Mouse (Mus musculus) midbrain, embryonic 13.5 days (tissue): ENCODE results near the gene Rgs12. TPM values are rescaled to one million over a fixed set of nuclear protein-coding genes. Genes with fewer than 3 reads are reported as not detected.
A peak's percentile ranks its signal among the peaks of the same experiment; 100 is the strongest.

Source experiments
- ATAC-seq: fragments of 200-750 bp; cut with Nextera tagmentation; 2 replicates; pipeline ENCODE4 v1.8.0; 2017; ENCODE audit warnings: mild to moderate bottlenecking, moderate TSS enrichment, moderate library complexity
- H3K27ac ChIP-seq: fragments of 300-500 bp; sonication (generic); 2 replicates; pipeline ENCODE4 v1.5.1; 2015; ENCODE audit warnings: inconsistent platforms, mild to moderate bottlenecking, moderate library complexity
- H3K27me3 ChIP-seq: fragments of 300-500 bp; sonication (generic); 2 replicates; pipeline ENCODE4 v1.6.1; 2015; ENCODE audit warnings: mild to moderate bottlenecking, inconsistent platforms
- H3K36me3 ChIP-seq: fragments of 300-500 bp; sonication (generic); 2 replicates; pipeline ENCODE4 v1.6.1; 2015; ENCODE audit warnings: mild to moderate bottlenecking, inconsistent platforms
- H3K4me1 ChIP-seq: fragments of 300-500 bp; sonication (generic); replicated peaks from 2 replicates; pipeline ENCODE4 v1.6.1; 2015; ENCODE audit warnings: inconsistent platforms
- H3K4me2 ChIP-seq: fragments of 300-500 bp; sonication (generic); replicated peaks from 2 replicates; pipeline ENCODE4 v1.6.1; 2015; ENCODE audit warnings: moderate library complexity, mild to moderate bottlenecking, inconsistent platforms
- H3K4me3 ChIP-seq: fragments of 300-500 bp; sonication (generic); replicated peaks from 2 replicates; pipeline ENCODE4 v1.5.1; 2015; ENCODE audit warnings: mild to moderate bottlenecking, inconsistent platforms
- H3K9ac ChIP-seq: fragments of 300-500 bp; sonication (generic); replicated peaks from 2 replicates; pipeline ENCODE4 v1.6.1; 2015; ENCODE audit warnings: mild to moderate bottlenecking, inconsistent platforms
- H3K9me3 ChIP-seq: fragments of 300-500 bp; sonication (generic); 2 replicates; pipeline ENCODE4 v1.6.1; 2016; ENCODE audit warnings: mild to moderate bottlenecking, inconsistent platforms
- WGBS: fragments of 180-500 bp; shearing (Covaris S2); methylation state at CpG from one replicate; pipeline ENCODE4 v1.1.7; 2015; 5-methylcytosine and 5-hydroxymethylcytosine counted together
- polyA plus RNA-seq: library from polyadenylated mRNA; unstranded; fragments of >200 nt; fragmentation: Nextera tagmentation; extraction: Ambion mirVana; gene quantifications from 2 replicates; pipeline ENCODE4 v1.2.1, GENCODE M21; 2015

The Rgs12 gene
- polyA plus RNA-seq, 1 experiment from 2014 or later: 72.3 TPM

DNA sequence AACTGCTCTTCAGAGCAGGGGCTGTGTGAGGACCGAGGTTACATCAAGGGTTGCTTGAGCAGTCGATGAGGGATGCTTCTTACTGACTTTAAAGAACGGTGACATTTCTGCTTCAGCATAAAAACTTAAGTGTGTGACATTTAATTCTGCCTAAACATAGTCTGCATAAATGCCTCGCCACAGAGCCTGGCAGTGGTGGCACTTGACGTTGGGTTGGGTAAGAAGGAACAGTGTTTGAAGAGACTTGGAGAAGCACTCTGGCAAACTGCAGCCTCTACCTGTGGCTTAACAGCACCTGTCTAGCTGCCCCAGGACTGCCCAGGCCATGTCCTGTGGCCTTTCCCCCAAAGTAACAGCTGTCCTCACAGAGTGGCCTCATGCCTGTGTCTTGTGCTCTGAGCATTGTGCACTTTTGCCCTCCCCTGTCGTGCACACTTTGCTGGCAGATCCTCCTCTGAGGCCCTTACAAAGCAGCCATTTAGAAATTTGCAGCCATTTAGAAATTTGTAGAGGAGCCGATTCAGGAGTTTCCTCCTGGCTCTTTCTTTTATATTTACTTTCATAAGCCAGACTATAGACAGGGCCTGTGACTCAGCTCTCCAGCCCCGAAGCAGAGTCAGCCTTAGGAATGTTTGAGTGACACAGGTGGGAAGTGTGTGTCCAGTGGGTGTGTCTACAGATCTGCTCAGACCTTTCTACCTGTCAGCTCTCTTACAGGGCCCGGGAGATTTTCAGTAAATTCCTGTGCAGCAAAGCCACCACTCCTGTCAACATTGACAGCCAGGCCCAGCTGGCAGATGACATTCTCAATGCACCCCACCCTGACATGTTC, 71.4 kb downstream of the Rgs12 start:
- Histone ChIP-seq H3K27ac (no peak overlapping the region), H3K36me3 (peaks cover 47% of the 10 kb centered on the region)

GRCm38 (mm10) chr5:35024975-35025374, 75.7 kb downstream of the Rgs12 start:
- no peaks in the 10 kb centered on the region for H3K27me3 ChIP-seq
- H3K9ac ChIP-seq: no peak overlapping the region
- H3K4me2 ChIP-seq: no peak overlapping the region
- no peak overlapping the region for H3K4me3 ChIP-seq
- peak; percentile 55; the same call in 1 of the 2 replicates for ATAC-seq
- H3K27ac ChIP-seq: no peak overlapping the region
- no peaks in the 10 kb centered on the region for H3K9me3 ChIP-seq
- 0 out of 2 replicates have a peak, but pooled peaks cover 2% of the 10 kb centered on the region for H3K4me1 ChIP-seq
- WGBS: 28% methylated on average over 2 of the region's 2 CpGs
- H3K36me3 ChIP-seq: peaks cover 84% of the 10 kb centered on the region

More for the DNA sequence above, 71.4 kb downstream of the Rgs12 start:
- H3K4me2 ChIP-seq: no peak overlapping the region
- no peaks in the 10 kb centered on the region for H3K9me3 ChIP-seq
- H3K4me3 ChIP-seq: no peak overlapping the region
- H3K4me1 ChIP-seq: 0 out of 2 replicates have a peak, but pooled peaks cover 17% of the 10 kb centered on the region
- H3K9ac ChIP-seq: no peak overlapping the region
- no peak for ATAC-seq
- 93% methylated on average over 9 of the region's 9 CpGs for WGBS
- H3K27me3 ChIP-seq: no peaks in the 10 kb centered on the region

GRCm38 (mm10) chr5:35029303-35029702, 80.1 kb downstream of the Rgs12 start:
- 100% methylated on average over 1 of the region's 1 CpGs for WGBS
- Histone ChIP-seq H3K9me3 (no peaks in the 10 kb centered on the region), H3K36me3 (peaks cover 92% of the 10 kb centered on the region), H3K27me3 (no peaks in the 10 kb centered on the region), H3K4me3 (no peak overlapping the region), H3K9ac (no peak overlapping the region), H3K4me1 (no peaks in the 10 kb centered on the region), H3K4me2 (no peak overlapping the region), H3K27ac (no peak overlapping the region)
- no peak for ATAC-seq

- H3K9me3 ChIP-seq: no peaks in the 10 kb centered on the region
- H3K36me3 ChIP-seq: peaks cover 92% of the 10 kb centered on the region
- H3K4me1 ChIP-seq: no peaks in the 10 kb centered on the region
- H3K4me2 ChIP-seq: no peak overlapping the region
- no peak for ATAC-seq
- WGBS: 86% methylated on average over 5 of the region's 5 CpGs
- no peak overlapping the region for H3K4me3 ChIP-seq
- no peak overlapping the region for H3K27ac ChIP-seq
- H3K27me3 ChIP-seq: no peaks in the 10 kb centered on the region
- no peak overlapping the region for H3K9ac ChIP-seq
Observed at GRCm38 (mm10) chr5:35029755-35030154, 80.5 kb downstream of the Rgs12 start.

DNA sequence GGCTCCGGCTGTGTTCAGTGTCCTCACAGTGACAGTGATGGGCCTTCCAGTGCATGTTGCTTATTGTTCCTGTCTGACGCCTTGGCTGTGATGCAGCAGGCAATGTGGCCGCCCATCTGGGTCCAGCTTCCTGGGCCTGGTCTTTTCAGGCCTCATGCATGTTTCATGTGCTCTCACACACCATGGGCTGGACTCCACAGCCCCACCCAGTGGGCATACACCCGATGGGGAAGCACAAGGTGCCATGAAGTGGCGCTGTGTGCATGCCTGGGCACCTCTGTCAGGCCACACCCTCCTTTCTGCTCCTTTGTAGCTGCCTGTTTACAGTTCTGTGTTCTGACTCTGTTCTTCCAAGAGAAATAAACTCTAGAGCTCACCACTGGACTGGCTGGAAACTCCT, 83.8 kb downstream of the Rgs12 start:
- Histone ChIP-seq H3K36me3 (peaks cover 75% of the 10 kb centered on the region), H3K9ac (peak overlapping the region; percentile 28; the same call in 1 of the 2 replicates), H3K9me3 (no peaks in the 10 kb centered on the region), H3K27ac (peak overlapping the region; percentile 14; the same call in 1 of the 2 replicates), H3K4me3 (no peak overlapping the region), H3K4me1 (no peaks in the 10 kb centered on the region), H3K4me2 (no peak overlapping the region), H3K27me3 (no peaks in the 10 kb centered on the region)
- ATAC-seq: peak; percentile 35; the same call in 1 of the 2 replicates
- WGBS: 71% methylated on average over 5 of the region's 5 CpGs

DNA sequence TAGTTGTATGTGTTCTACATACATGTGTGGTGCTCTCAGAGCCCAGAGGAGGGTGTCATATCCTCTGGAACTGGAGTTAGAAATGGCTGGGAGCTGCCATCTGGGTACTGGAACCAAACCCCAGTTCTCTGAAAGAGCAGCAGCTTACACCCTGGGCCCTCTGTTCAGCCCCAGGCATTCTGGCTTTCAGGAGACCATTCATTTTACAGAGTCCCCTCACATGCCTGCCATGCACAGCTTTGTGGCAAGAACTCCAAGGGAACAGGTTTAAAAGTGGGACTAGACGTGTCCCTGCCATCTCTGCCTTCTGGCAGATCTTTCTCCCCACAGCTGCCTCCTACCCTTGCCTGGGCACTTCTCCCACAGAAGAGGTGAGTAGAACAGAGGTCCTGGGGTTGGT, 84.4 kb downstream of the Rgs12 start:
- 89% methylated on average over 1 of the region's 1 CpGs for WGBS
- Histone ChIP-seq H3K4me1 (no peaks in the 10 kb centered on the region), H3K9me3 (no peaks in the 10 kb centered on the region), H3K9ac (no peak overlapping the region), H3K4me2 (no peak overlapping the region), H3K4me3 (no peak overlapping the region), H3K27ac (no peak overlapping the region), H3K27me3 (no peaks in the 10 kb centered on the region), H3K36me3 (peaks cover 70% of the 10 kb centered on the region)
- no peak for ATAC-seq

GRCm38 (mm10) chr5:35035141-35035540, 85.9 kb downstream of the Rgs12 start:
- H3K27me3 ChIP-seq: no peaks in the 10 kb centered on the region
- no peak overlapping the region for H3K4me2 ChIP-seq
- no peak for ATAC-seq
- 92% methylated on average over 5 of the region's 5 CpGs for WGBS
- no peaks in the 10 kb centered on the region for H3K4me1 ChIP-seq
- no peak overlapping the region for H3K4me3 ChIP-seq
- no peaks in the 10 kb centered on the region for H3K9me3 ChIP-seq
- H3K27ac ChIP-seq: no peak overlapping the region
- H3K36me3 ChIP-seq: peaks cover 55% of the 10 kb centered on the region
- H3K9ac ChIP-seq: no peak overlapping the region

GRCm38 (mm10) chr5:35035795-35036194, 86.5 kb downstream of the Rgs12 start:
- no peaks in the 10 kb centered on the region for H3K27me3 ChIP-seq
- H3K27ac ChIP-seq: no peak overlapping the region
- 79% methylated on average over 4 of the region's 4 CpGs for WGBS
- no peak overlapping the region for H3K4me2 ChIP-seq
- no peaks in the 10 kb centered on the region for H3K9me3 ChIP-seq
- H3K36me3 ChIP-seq: peaks cover 49% of the 10 kb centered on the region
- ATAC-seq: no peak
- no peak overlapping the region for H3K4me3 ChIP-seq
- H3K4me1 ChIP-seq: no peaks in the 10 kb centered on the region
- no peak overlapping the region for H3K9ac ChIP-seq

DNA sequence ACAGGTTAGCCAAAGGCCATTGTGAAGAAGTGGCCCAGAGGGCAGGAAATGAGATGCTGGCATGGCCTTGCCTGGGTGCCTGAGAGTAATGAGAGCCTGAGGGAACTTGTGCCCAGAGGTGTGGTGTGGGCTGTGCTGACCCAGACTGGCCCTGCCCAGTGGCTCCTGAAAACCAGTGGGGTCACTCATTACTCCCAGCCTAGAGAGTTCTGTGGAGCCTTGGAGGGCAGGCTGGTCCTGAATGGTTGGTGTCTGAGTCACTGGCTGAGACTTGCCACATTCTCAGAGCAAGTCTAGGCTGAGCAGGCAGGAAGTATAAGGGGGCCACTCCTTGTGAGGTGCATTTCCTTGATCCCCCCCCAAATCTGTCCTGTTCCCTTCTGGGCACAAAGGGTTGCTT, 88.2 kb downstream of the Rgs12 start:
- no peak overlapping the region for H3K4me2 ChIP-seq
- no peaks in the 10 kb centered on the region for H3K4me1 ChIP-seq
- H3K9me3 ChIP-seq: no peaks in the 10 kb centered on the region
- no peak overlapping the region for H3K4me3 ChIP-seq
- no peak overlapping the region for H3K9ac ChIP-seq
- ATAC-seq: no peak
- H3K27me3 ChIP-seq: no peaks in the 10 kb centered on the region
- H3K27ac ChIP-seq: no peak overlapping the region
- peaks cover 33% of the 10 kb centered on the region for H3K36me3 ChIP-seq

GRCm38 (mm10) chr5:35041268-35041829, 92.1 kb downstream of the Rgs12 start, which contains the start of gene Hgfac:
Gene Hgfac (plus strand): TSS chr5:35041509.
- Histone ChIP-seq H3K9me3 (no peaks in the 10 kb centered on the region), H3K27ac (no peak within 1 kb of the TSS), H3K36me3 (no peaks in the 10 kb centered on the region), H3K27me3 (no peaks in the 10 kb centered on the region), H3K4me3 (no peak within 1 kb of the TSS), H3K4me1 (no peaks in the 10 kb centered on the region), H3K4me2 (no peak within 1 kb of the TSS), H3K9ac (no peak within 1 kb of the TSS)
- WGBS: 63% methylated on average over 6 of the region's 6 CpGs
- ATAC-seq: no peak

- 77% methylated on average over 10 of the region's 10 CpGs for WGBS
- H3K9me3 ChIP-seq: no peaks in the 10 kb centered on the region
- H3K4me1 ChIP-seq: no peaks in the 10 kb centered on the region
- no peaks in the 10 kb centered on the region for H3K36me3 ChIP-seq
- no peak overlapping the region for H3K4me3 ChIP-seq
- H3K27ac ChIP-seq: no peak overlapping the region
- no peaks in the 10 kb centered on the region for H3K27me3 ChIP-seq
- no peak overlapping the region for H3K9ac ChIP-seq
- peak; percentile 51 for ATAC-seq
- H3K4me2 ChIP-seq: no peak overlapping the region
Observed at GRCm38 (mm10) chr5:35042431-35043109, 93.3 kb downstream of the Rgs12 start.

DNA sequence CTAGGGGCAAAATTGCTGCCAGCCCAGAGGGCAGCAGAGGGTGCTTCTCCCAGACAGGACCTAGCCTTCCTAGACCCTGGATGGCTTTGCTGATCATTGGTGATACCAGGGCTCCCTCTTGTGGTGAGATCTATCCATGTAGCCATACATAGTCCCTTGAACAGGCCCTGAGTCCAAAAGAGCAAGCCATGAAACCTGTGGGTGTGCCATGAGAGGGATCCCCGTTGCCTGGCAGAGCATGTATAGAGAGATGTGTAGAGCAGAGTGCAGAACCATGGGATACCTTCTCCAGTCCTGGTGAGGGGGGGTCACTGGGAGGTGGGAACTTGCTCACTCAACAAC, 93.8 kb downstream of the Rgs12 start:
- 37% methylated on average over 1 of the region's 1 CpGs for WGBS
- no peaks in the 10 kb centered on the region for H3K9me3 ChIP-seq
- H3K4me1 ChIP-seq: no peaks in the 10 kb centered on the region
- H3K9ac ChIP-seq: no peak overlapping the region
- no peak overlapping the region for H3K4me3 ChIP-seq
- peak; percentile 85 for ATAC-seq
- H3K36me3 ChIP-seq: no peaks in the 10 kb centered on the region
- H3K27me3 ChIP-seq: no peaks in the 10 kb centered on the region
- no peak overlapping the region for H3K4me2 ChIP-seq
- H3K27ac ChIP-seq: no peak overlapping the region
